Mouse (Mus musculus): ENCODE data around the gene Gm4969. TPM values are rescaled to one million over a fixed set of nuclear protein-coding genes. Genes with fewer than 3 reads are reported as not detected.
A peak's percentile ranks its signal among the peaks of the same experiment; 100 is the strongest.
"Not testable (repeated sequence)": the region's sequence is repeated elsewhere in the genome, so short reads cannot be mapped to it uniquely, and the experiment has no call there.

Gm4969 gene
- total RNA-seq, 2 experiments from 2014 or later, result 1.1 to 1.7 TPM

DNA sequence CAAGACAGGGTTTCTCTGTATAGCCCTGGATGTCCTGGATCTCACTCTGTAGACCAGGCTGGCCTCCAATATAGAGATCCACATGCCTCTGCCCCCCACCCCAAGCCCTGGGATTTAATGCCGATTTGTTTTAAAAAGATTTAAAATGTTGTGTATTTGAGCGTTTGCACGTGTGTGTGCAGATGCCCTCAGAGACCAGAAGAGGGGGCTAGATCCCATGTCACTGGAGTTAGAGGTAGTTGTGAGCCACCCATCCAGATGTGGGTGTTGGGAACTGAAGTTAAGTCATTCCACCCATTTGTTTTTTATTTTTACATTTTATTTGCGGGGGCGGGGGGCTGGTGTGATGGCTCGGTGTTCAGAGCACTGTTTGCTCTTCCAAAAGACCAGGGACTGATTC is 43.7 kb downstream of the Gm4969 start:
- no peak for DNase-seq (ENCODE audit: low spot score in 2 of 2)

DNA sequence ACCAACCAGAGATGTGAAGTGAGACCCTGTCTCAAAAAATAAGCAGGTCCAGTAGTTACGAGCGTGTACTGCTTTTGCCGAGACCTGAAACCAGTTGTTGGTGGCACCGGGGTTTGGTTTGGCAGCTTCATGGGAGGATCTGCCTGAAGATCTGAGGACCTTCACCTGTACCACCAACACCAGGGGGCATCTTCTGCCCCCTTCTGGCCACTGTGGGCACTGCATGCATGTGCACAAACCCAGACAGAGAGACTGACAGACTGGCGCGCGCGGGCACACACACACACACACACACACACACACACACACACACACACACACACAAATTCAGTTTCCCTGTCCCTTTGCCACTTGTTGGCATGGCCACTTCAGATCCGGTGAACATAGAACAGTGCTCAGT is 44.7 kb downstream of the Gm4969 start:
- peak in 1 of 2 experiments; percentile 63 for DNase-seq (ENCODE audit: low spot score in 2 of 2)

DNA sequence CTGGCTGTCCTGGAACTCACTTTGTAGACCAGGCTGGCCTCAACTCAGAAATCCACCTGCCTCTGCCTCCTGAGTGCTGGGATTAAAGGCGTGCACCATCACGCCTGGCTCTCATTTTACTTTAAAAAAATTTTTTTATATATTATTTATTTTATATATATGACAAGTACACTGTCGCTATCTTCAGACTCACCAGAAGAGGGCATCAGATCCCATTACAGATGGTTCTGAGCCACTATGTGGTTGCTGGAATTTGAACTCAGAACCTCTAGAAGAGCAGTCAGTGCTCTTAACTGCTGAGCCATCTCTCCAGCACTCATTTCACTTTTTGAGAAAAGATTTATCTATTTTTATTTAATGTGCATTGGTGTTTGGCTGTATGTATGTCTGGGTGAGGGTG is 47.1 kb downstream of the Gm4969 start:
- DNase-seq (ENCODE audit: low spot score in 2 of 2), result not testable (repeated sequence)

DNA sequence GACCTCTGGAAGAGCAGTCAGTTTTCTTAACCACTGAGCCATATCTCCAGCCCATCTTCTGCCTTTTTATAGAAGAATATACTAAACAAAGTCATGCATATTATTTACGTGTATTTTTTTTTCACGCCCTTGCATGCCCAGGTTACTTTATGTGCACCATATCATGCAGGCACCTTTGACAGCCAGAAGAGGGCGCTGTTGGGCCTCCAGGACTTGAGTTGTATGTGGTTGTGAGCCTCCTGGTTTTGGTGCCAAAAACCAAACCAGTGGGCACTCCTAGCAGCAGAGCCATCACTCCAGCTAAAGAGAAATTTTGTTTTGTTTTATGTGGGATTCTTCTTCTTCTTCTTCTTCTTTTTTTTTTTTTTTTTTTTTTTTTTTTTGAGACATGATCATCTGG is 48.7 kb downstream of the Gm4969 start:
- DNase-seq (ENCODE audit: low spot score in 2 of 2), result no peak

DNA sequence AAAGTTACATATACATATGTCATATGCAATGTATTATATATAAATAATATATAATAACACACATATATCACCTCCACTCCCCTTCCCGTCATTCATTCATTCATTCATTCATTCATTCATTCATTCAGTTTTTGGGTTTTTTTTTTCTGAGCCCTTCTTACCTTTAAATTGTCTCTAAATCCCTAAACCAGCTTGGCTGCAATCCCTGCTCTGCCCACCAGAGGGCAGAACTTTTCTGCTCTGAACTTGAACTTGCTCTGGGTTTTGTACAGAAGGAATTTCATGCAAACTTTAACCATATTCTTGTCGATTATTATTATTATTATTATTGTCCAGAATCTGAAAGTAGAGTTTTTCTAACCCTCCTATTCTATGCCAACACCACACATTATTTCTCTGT is 49.5 kb downstream of the Gm4969 start:
- peak; percentile 79 to 80 for DNase-seq (ENCODE audit: low spot score in 2 of 2)

DNA sequence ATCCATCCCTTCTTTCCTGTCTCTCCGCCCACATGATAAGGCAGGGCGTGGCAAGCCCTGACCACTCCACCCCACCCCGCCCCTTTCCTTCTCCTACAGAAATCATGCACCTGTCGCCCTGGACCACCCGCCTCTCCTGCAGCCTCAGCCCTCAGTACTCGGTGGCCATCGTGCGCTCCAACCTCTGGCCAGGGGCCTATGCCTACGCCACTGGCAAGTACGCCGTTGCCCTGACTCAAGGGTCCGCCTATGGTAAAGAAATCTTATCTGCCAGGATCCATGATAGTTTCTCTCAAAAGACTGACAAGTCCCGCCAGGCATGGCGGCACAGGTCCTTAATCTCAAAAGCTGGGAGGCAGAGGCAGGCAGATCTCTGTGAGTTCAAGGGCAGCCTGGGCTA is 50.2 kb downstream of the Gm4969 start:
- no peak for DNase-seq (ENCODE audit: low spot score in 2 of 2)

DNA sequence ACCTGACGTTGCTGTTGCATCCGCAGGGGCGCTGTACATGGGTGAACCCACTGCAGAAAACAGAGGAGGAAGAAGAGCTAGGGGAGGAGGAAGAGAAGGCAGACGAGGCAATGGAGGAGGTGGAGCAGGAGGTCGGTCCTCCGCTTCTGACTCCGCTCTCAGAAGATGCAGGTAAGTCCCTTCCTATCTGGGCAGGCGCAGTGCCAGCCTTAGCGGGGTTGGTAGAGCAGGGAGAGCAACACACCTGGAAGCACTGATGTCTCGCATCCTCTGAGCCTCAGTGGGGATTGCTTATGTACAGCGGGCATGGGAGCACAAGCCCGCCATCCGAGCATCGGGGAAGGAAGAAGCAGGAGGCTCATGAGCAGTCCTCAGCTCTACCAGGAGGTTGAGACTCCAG is 51.1 kb downstream of the Gm4969 start:
- no peak for DNase-seq (ENCODE audit: low spot score in 2 of 2)

DNA sequence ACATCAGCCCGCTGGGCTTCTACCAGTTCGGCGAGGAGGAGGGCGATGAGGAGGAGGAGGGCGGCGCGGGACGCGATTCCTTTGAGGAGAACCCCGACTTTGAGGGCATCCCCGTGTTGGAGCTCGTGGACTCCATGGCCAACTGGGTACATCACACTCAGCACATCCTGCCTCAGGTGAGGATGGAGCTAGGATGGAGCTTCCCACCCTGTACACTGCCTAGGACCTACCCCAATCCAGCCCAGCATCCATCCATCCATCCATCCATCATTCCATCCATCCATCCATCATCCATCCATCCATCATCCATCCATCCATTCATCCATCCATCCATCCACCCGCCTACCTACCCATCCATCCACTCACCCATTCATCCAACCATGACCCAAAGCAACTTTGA is 52.3 kb downstream of the Gm4969 start:
- DNase-seq (ENCODE audit: low spot score in 2 of 2), result no peak

DNA sequence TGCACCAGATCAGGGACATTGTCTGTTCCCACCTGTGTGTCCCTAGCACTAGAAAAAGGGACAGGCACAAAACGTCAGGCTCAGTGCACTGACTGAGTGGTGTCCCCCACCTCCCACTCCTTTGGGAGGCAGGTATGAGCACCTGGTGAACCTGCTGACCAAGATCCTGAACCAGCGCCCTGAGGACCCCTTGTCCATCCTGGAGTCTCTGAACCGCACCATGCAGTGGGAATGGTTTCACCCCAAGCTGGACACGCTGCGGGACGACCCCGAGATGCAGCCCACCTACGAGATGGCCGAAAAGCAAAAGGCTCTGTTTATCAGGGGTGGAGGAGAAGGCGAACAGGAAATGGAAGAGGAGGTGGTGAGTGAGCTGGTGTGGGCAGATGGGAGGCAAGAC is 60.8 kb downstream of the Gm4969 start:
- DNase-seq (ENCODE audit: low spot score in 2 of 2), result no peak

DNA sequence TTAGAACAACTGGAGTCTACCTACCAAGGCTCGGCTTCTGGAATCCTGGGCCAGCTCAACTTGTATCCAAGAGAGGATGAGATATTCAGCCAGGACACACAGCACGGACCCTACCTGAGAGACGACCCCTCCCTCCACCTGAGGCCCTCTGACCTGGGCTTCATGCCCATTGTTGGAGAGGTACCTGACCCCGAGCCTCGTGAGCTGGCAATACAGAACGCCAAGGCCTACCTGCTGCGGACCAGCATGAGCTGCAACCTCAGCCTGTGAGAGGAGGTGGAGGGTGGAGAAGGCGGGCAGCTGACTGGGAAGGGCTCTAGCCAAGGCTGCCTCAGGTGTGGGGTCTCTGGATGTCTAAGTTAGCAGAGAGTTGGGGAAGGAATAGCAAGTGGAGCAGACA is 63.1 kb downstream of the Gm4969 start:
- DNase-seq (ENCODE audit: low spot score in 2 of 2), result no peak

DNA sequence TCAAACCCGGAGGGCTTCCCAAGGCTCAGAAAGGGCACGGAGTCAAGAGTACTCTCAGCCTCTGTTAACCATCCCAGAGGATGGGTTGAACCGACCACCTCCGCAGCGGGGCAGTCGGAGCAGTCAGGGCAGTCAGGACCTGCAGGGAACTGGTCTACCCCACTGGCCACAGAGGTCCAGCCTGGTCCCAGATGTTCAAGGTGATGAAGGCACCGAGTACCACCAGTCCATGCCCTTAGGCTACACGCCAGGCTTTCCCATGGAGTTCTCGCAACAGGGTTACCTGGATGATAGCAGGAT is 63.4 kb downstream of the Gm4969 start:
- DNase-seq (ENCODE audit: low spot score in 2 of 2), result no peak

DNA sequence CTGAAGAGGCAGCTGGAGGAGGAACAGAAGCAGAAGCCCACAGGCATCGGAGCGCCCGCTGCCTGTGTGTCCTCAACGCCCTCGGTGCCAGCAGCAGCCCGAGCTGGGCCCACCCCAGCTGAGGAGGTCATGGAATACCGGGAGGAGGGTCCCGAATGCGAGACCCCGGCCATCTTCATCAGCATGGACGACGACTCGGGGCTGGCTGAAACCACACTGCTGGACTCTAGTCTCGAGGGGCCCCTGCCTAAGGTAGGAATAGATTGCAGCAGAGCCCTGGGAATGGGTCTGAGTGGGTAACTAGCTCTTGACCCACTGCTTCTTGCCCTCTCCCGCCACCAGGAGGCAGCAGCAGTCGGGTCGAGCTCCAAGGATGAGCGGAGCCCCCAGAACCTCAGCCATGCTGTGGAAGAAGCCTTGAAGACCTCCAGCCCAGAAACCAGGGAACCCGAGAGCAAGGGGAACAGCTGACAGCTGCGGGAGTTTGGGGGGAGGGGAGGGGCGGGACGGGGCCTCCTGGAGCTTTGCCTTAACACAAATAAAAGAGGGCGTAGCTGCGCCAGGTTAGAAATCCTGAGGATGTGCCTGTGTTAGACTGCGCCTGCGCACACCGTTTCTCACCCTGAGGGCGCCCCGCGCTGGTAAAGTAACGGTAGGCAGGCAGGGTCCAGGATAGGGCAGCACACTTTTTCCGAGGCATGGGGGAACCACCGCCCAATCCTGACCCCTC is 64.0 kb downstream of the Gm4969 start, which contains the start of gene Rsph6a:
TSS of gene Rsph6a (plus strand) at position 644 of the 730 bp plus-strand sequence.
- peak; percentile 68 to 74 for DNase-seq (ENCODE audit: low spot score in 2 of 2)

DNA sequence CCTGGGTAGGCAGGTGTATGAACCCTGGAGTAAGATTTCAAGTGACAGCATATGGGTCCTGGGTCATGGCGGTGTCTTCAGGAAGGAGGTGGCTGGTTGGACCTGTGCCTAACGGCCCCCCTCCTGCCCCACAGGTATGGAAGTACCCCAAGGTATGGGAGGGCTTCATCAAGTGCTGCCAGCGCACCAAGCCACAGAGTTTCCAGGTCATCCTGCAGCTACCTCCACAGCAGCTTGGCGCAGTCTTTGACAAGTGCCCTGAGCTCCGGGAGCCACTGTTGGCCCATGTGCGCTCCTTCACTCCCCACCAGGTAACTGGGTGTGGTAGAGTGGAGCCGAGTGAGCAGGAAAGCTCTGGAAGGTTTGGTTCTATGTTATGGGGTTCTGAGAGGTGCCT is 65.0 kb downstream of the Gm4969 start:
- no peak for DNase-seq (ENCODE audit: low spot score in 2 of 2)

DNA sequence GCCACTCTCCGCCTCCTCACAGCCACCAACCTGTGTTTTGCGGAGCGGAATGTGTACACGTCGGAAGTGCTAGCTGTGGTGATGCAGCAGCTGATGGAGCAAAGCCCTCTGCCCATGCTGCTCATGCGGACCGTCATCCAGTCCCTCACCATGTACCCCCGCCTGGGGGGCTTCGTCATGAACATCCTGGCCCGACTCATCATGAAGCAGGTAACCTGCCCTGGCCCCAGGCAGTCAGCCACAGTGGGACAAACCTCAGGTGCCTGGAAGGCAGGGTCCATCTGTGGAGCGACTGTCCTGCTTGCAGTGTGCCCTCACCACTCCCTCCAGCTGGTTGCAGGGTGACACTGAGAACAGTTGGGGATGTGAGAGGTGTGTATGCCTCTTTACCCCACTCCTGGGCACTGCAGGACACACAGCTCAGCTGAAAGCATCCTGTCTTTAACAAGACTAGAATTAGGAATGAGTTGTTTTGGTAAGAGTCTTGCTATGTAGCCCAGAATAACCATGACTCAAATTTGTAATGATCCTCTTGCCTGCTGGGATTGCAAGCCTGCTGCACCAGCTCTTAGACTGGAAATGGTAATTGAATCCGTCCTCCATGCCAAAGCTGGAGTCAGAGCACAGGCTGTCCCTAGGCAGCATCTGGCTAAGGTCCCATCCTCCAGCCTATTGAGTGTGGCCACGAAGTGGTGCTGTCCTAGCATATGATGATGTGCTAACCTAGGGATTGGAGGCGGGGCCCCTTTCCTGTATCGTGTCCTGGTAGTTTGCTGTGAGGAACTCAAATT is 65.6 kb downstream of the Gm4969 start:
- DNase-seq (ENCODE audit: low spot score in 2 of 2), result peak; percentile 62 to 65

DNA sequence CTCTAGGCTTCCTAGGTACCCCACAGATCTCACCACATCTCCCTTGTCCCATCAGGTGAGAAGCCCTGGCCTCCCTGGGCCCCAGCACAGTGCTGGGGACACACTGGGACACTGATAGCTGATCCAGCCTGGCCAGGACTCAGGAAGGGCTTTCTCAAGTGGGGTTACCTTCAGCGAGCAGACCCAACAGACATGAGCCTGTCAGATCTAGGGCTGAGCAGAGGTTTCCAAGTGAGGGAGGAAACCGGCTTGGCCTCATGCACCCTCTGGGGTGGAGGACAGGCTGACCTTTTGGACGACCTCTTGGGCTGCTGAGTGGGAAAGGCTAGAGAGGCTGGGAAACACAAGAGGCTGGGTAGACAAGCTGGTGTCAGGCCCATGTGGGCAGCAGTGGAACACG is 67.0 kb downstream of the Gm4969 start:
- DNase-seq (ENCODE audit: low spot score in 2 of 2), result peak in 1 of 2 experiments; percentile 13

DNA sequence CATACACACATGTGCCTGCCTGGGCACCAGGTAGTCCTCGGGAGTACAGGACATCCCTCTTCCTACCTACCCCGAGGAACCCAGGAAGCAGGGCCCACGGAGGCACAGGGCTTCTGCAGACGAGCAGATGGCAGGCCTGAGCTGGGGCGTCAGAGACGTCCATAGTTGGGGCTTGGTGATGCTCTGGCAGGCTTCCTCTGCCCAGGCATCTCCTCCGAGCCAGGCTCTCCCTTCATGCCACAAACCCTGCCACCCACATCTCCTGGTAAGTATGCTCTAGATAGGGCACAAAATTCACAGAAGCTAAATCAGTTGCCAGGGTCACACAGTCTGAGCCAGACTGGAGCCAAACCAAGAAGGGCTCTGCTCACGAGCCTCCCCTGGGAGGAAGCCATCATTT is 68.0 kb downstream of the Gm4969 start:
- DNase-seq (ENCODE audit: low spot score in 2 of 2), result peak in 1 of 2 experiments; percentile 33

DNA sequence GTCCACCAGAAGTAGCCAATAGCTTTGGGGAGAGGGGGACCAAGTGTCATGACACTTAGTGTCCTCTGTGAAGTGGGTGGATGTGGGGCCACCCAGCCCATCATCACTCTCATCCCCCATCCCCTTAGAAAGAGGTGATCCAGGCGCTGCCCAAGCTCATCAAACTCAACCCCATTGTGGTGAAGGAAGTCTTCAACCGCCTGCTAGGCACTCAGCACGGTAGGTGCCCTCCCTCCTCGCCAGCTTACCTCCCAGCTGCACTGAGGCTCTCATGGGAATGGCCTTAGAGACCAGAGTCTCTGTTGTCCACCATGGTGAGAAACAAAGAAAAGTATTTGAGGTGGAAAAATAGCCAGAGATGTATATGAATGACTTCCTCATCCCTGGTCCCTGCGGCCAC is 68.9 kb downstream of the Gm4969 start:
- no peak for DNase-seq (ENCODE audit: low spot score in 2 of 2)

Small RNAs within 50 kb of the gene (microRNA-seq; reads per million reads assigned to microRNA genes)
- gene Mir3100, result 3.1 to 5.4 reads per million in 2 experiments

Other genes with a start within 250 kb of the Gm4969 start
- 10 to 100 TPM; 22.0 to 27.9 TPM for gene Pglyrp1, start 247.0 kb downstream of the Gm4969 start, total RNA-seq (2021)
- gene Ccdc61, start 208.0 kb downstream of the Gm4969 start, total RNA-seq (2021), result 10 to 100 TPM; 11.9 to 14.4 TPM
- gene Nova2, start 192.5 kb downstream of the Gm4969 start, total RNA-seq (2021), result 100 to 1,000 TPM; 106 to 112 TPM
- gene Nanos2, start 131.0 kb downstream of the Gm4969 start, total RNA-seq (2021), result 1 to 10 TPM in 1 of 2 experiments, under 1 TPM in 1; 0.91 to 1.3 TPM
- 10 to 100 TPM; 28.0 to 29.1 TPM for gene Mypop, start 127.1 kb downstream of the Gm4969 start, total RNA-seq (2021)
- gene Irf2bp1, start 114.3 kb downstream of the Gm4969 start, total RNA-seq (2021), result 10 to 100 TPM; 45.5 to 49.7 TPM
- not detected for gene Foxa3, start 94.8 kb downstream of the Gm4969 start, total RNA-seq (2021)
- 10 to 100 TPM; 88.4 to 90.2 TPM for gene Sympk, start 94.0 kb downstream of the Gm4969 start, total RNA-seq (2021)
- under 1 TPM; 0.21 to 0.58 TPM for gene Rsph6a, start 63.7 kb downstream of the Gm4969 start, total RNA-seq (2021)
- 100 to 1,000 TPM; 141 to 148 TPM for gene Dmwd, start 42.1 kb downstream of the Gm4969 start, total RNA-seq (2021)
- gene Dmpk, start 34.5 kb downstream of the Gm4969 start, total RNA-seq (2021), result 10 to 100 TPM; 33.3 to 37.2 TPM
- 1 to 10 TPM; 2.0 to 2.2 TPM for gene Six5, start 23.8 kb downstream of the Gm4969 start, total RNA-seq (2021)
- 10 to 100 TPM; 11.5 to 13.9 TPM for gene Fbxo46, start 1.5 kb upstream of the Gm4969 start, total RNA-seq (2021)
- gene Qpctl, start 30.9 kb upstream of the Gm4969 start, total RNA-seq (2021), result 10 to 100 TPM; 20.9 to 22.8 TPM
- gene Snrpd2, start 31.4 kb upstream of the Gm4969 start, total RNA-seq (2021), result 100 to 1,000 TPM in 1 of 2 experiments, 10 to 100 TPM in 1; 94.1 to 100 TPM
- 1 to 10 TPM; 3.0 to 4.1 TPM for gene Gipr, start 47.8 kb upstream of the Gm4969 start, total RNA-seq (2021)
- gene Eml2, start 58.1 kb upstream of the Gm4969 start, total RNA-seq (2021), result 100 to 1,000 TPM; 183 to 198 TPM
- gene Gpr4, start 94.2 kb upstream of the Gm4969 start, total RNA-seq (2021), result 1 to 10 TPM; 3.5 to 3.6 TPM
- 10 to 100 TPM; 36.2 to 37.8 TPM for gene Opa3, start 110.0 kb upstream of the Gm4969 start, total RNA-seq (2021)
- gene Vasp, start 153.4 kb upstream of the Gm4969 start, total RNA-seq (2021), result 10 to 100 TPM; 26.4 to 27.3 TPM
- under 1 TPM in 1 of 2 experiments, not detected in 1; 0.31 TPM for gene Ppm1n, start 161.7 kb upstream of the Gm4969 start, total RNA-seq (2021)
- gene Rtn2, start 164.3 kb upstream of the Gm4969 start, total RNA-seq (2021), result 100 to 1,000 TPM; 118 to 127 TPM
- gene Fosb, start 191.7 kb upstream of the Gm4969 start, total RNA-seq (2021), result 1 to 10 TPM; 1.4 to 2.0 TPM
- 10 to 100 TPM; 43.1 to 43.9 TPM for gene Ercc1, start 226.4 kb upstream of the Gm4969 start, total RNA-seq (2021)
- gene Cd3eap, start 241.1 kb upstream of the Gm4969 start, total RNA-seq (2021), result 10 to 100 TPM; 17.6 to 18.1 TPM
- gene Ppp1r13l, start 241.4 kb upstream of the Gm4969 start, total RNA-seq (2021), result 1 to 10 TPM; 3.4 to 4.5 TPM